Mouse (Mus musculus) embryonic facial prominence, embryonic 15.5 days (tissue): Measurements from ENCODE around the gene Cit. TPM values are rescaled to one million over a fixed set of nuclear protein-coding genes. Genes with fewer than 3 reads are reported as not detected.

ENCODE experiments used
- ATAC-seq: fragments of 200-750 bp; cut with Nextera tagmentation; 2 replicates; pipeline ENCODE4 v1.8.0; 2017; ENCODE audit warnings: low read depth, moderate TSS enrichment; ENCODE audit not compliant: insufficient number of reproducible peaks, low FRiP score, low TSS enrichment
- H3K27ac ChIP-seq: fragments of 300-500 bp; sonication (generic); replicated peaks from 2 replicates; pipeline ENCODE4 v1.5.1; 2015; ENCODE audit warnings: mild to moderate bottlenecking, inconsistent platforms
- H3K27me3 ChIP-seq: fragments of 300-500 bp; sonication (generic); 2 replicates; pipeline ENCODE4 v1.6.1; 2015; ENCODE audit warnings: inconsistent platforms
- H3K36me3 ChIP-seq: fragments of 300-500 bp; sonication (generic); 2 replicates; pipeline ENCODE4 v1.6.1; 2015; ENCODE audit warnings: mild to moderate bottlenecking, inconsistent platforms
- H3K4me1 ChIP-seq: fragments of 300-500 bp; sonication (generic); 2 replicates; pipeline ENCODE4 v1.6.1; 2015; ENCODE audit warnings: inconsistent platforms
- H3K4me2 ChIP-seq: fragments of 300-500 bp; sonication (generic); replicated peaks from 2 replicates; pipeline ENCODE4 v1.6.1; 2015; ENCODE audit warnings: mild to moderate bottlenecking, inconsistent platforms
- H3K4me3 ChIP-seq: fragments of 300-500 bp; sonication (generic); replicated peaks from 2 replicates; pipeline ENCODE4 v1.5.1; 2015; ENCODE audit warnings: mild to moderate bottlenecking, inconsistent platforms
- H3K9ac ChIP-seq: fragments of 300-500 bp; sonication (generic); 2 replicates; pipeline ENCODE4 v1.6.1; 2015; ENCODE audit warnings: inconsistent platforms
- H3K9me3 ChIP-seq: fragments of 300-500 bp; sonication (generic); replicated peaks from 2 replicates; pipeline ENCODE4 v1.6.1; 2016; ENCODE audit warnings: inconsistent platforms
- WGBS: fragments of 180-500 bp; shearing (Covaris S2); methylation state at CpG from one replicate; pipeline ENCODE4 v1.1.7; 2015; 5-methylcytosine and 5-hydroxymethylcytosine counted together
- polyA plus RNA-seq: library from polyadenylated mRNA; unstranded; fragments of >200 nt; fragmentation: Nextera tagmentation; extraction: Ambion mirVana; gene quantifications from 2 replicates; pipeline ENCODE4 v1.2.1, GENCODE M21; 2015

The Cit gene
- polyA plus RNA-seq, 1 experiment from 2014 or later = 26.5 TPM

GRCm38 (mm10) chr5:115872956-115873355 is 27.9 kb downstream of the Cit start:
- H3K27me3 ChIP-seq = no peaks in the 10 kb centered on the region
- no peak overlapping the region for H3K27ac ChIP-seq
- no peak overlapping the region for H3K4me3 ChIP-seq
- ATAC-seq = no peak
- 55% methylated on average over 4 of the region's 4 CpGs for WGBS
- peaks cover 9% of the 10 kb centered on the region; the same call in 1 of the 2 replicates for H3K36me3 ChIP-seq
- no peak overlapping the region for H3K9ac ChIP-seq
- H3K4me1 ChIP-seq = no peaks in the 10 kb centered on the region
- no peaks in the 10 kb centered on the region for H3K9me3 ChIP-seq
- H3K4me2 ChIP-seq = no peak overlapping the region

- Histone ChIP-seq H3K4me2 (no peak overlapping the region), H3K4me1 (no peaks in the 10 kb centered on the region), H3K9me3 (no peaks in the 10 kb centered on the region), H3K36me3 (peaks cover 14% of the 10 kb centered on the region; the same call in 1 of the 2 replicates), H3K27ac (no peak overlapping the region), H3K4me3 (no peak overlapping the region), H3K9ac (no peak overlapping the region), H3K27me3 (no peaks in the 10 kb centered on the region)
- no peak for ATAC-seq
- 88% methylated on average over 6 of the region's 6 CpGs for WGBS
These were observed 32.3 kb downstream of the Cit start for GRCm38 (mm10) chr5:115877425-115877824.

GRCm38 (mm10) chr5:115882165-115882564 is 37.1 kb downstream of the Cit start:
- 66% methylated on average over 9 of the region's 9 CpGs for WGBS
- H3K4me3 ChIP-seq = no peak overlapping the region
- H3K36me3 ChIP-seq = peaks cover 9% of the 10 kb centered on the region

GRCm38 (mm10) chr5:115884429-115884828 is 39.4 kb downstream of the Cit start:
- 87% methylated on average over 9 of the region's 9 CpGs for WGBS
- no peak overlapping the region for H3K4me3 ChIP-seq
- peaks cover 17% of the 10 kb centered on the region for H3K36me3 ChIP-seq
- ATAC-seq = no peak
- H3K9me3 ChIP-seq = no peaks in the 10 kb centered on the region
- no peaks in the 10 kb centered on the region for H3K27me3 ChIP-seq
- H3K27ac ChIP-seq = no peak overlapping the region
- no peak overlapping the region for H3K9ac ChIP-seq
- H3K4me1 ChIP-seq = no peaks in the 10 kb centered on the region
- H3K4me2 ChIP-seq = no peak overlapping the region

More at GRCm38 (mm10) chr5:115882165-115882564, 37.1 kb downstream of the Cit start:
- H3K27me3 ChIP-seq = no peaks in the 10 kb centered on the region
- H3K9ac ChIP-seq = no peak overlapping the region
- no peaks in the 10 kb centered on the region for H3K4me1 ChIP-seq
- H3K4me2 ChIP-seq = no peak overlapping the region
- H3K9me3 ChIP-seq = no peaks in the 10 kb centered on the region
- ATAC-seq = no peak
- H3K27ac ChIP-seq = no peak overlapping the region

GRCm38 (mm10) chr5:115893772-115894171 is 48.7 kb downstream of the Cit start:
- WGBS = 69% methylated on average over 5 of the region's 5 CpGs
- no peak overlapping the region for H3K4me2 ChIP-seq
- H3K4me1 ChIP-seq = no peaks in the 10 kb centered on the region
- H3K9me3 ChIP-seq = no peaks in the 10 kb centered on the region
- no peak overlapping the region for H3K4me3 ChIP-seq
- ATAC-seq = no peak
- 0 out of 2 replicates have a peak, but pooled peaks cover 5% of the 10 kb centered on the region for H3K36me3 ChIP-seq
- H3K27ac ChIP-seq = no peak overlapping the region
- no peaks in the 10 kb centered on the region for H3K27me3 ChIP-seq
- no peak overlapping the region for H3K9ac ChIP-seq

- Histone ChIP-seq H3K27ac (no peak overlapping the region), H3K4me3 (no peak overlapping the region), H3K9me3 (no peaks in the 10 kb centered on the region), H3K36me3 (0 out of 2 replicates have a peak, but pooled peaks cover 5% of the 10 kb centered on the region), H3K4me1 (no peaks in the 10 kb centered on the region), H3K27me3 (no peaks in the 10 kb centered on the region), H3K9ac (no peak overlapping the region), H3K4me2 (no peak overlapping the region)
- WGBS = 75% methylated on average over 9 of the region's 9 CpGs
- no peak for ATAC-seq
These were observed 52.0 kb downstream of the Cit start for GRCm38 (mm10) chr5:115897036-115897435.

- Histone ChIP-seq H3K9me3 (no peaks in the 10 kb centered on the region), H3K4me3 (peak overlapping the region; percentile 37), H3K27ac (no peak overlapping the region), H3K9ac (no peak overlapping the region), H3K4me2 (peak overlapping the region; percentile 77), H3K27me3 (no peaks in the 10 kb centered on the region), H3K4me1 (peaks cover 21% of the 10 kb centered on the region), H3K36me3 (no peaks in the 10 kb centered on the region)
- peak; percentile 55 for ATAC-seq
- 6% methylated on average over 38 of the region's 38 CpGs for WGBS
These were observed 62.2 kb downstream of the Cit start for GRCm38 (mm10) chr5:115907037-115908009.

- H3K9ac ChIP-seq = no peak overlapping the region
- peak overlapping the region; percentile 77 for H3K4me2 ChIP-seq
- WGBS = 24% methylated on average over 10 of the region's 10 CpGs
- H3K27ac ChIP-seq = no peak overlapping the region
- ATAC-seq = no peak
- no peaks in the 10 kb centered on the region for H3K27me3 ChIP-seq
- H3K4me1 ChIP-seq = peaks cover 21% of the 10 kb centered on the region
- no peaks in the 10 kb centered on the region for H3K9me3 ChIP-seq
- no peaks in the 10 kb centered on the region for H3K36me3 ChIP-seq
- 0 out of 2 replicates have a peak overlapping the region, but pooled peaks have one; percentile 10 for H3K4me3 ChIP-seq
These were observed 63.2 kb downstream of the Cit start for GRCm38 (mm10) chr5:115908251-115908650.

- 50% methylated on average over 12 of the region's 12 CpGs for WGBS
- H3K9me3 ChIP-seq = no peaks in the 10 kb centered on the region
These were observed 63.6 kb downstream of the Cit start for GRCm38 (mm10) chr5:115908699-115909098.

GRCm38 (mm10) chr5:115909106-115909505 is 64.0 kb downstream of the Cit start:
- H3K4me1 ChIP-seq = peaks cover 21% of the 10 kb centered on the region
- no peak overlapping the region for H3K4me3 ChIP-seq
- no peaks in the 10 kb centered on the region for H3K9me3 ChIP-seq
- no peaks in the 10 kb centered on the region for H3K36me3 ChIP-seq
- no peak for ATAC-seq
- H3K27me3 ChIP-seq = no peaks in the 10 kb centered on the region
- H3K27ac ChIP-seq = no peak overlapping the region
- H3K9ac ChIP-seq = no peak overlapping the region
- WGBS = 57% methylated on average over 11 of the region's 11 CpGs
- no peak overlapping the region for H3K4me2 ChIP-seq

More at GRCm38 (mm10) chr5:115908699-115909098, 63.6 kb downstream of the Cit start:
- Histone ChIP-seq H3K9ac (no peak overlapping the region), H3K27me3 (no peaks in the 10 kb centered on the region), H3K4me1 (peaks cover 21% of the 10 kb centered on the region), H3K4me3 (no peak overlapping the region), H3K4me2 (no peak overlapping the region), H3K36me3 (no peaks in the 10 kb centered on the region), H3K27ac (no peak overlapping the region)
- no peak for ATAC-seq

GRCm38 (mm10) chr5:115910491-115910890 is 65.4 kb downstream of the Cit start:
- Histone ChIP-seq H3K9ac (no peak overlapping the region), H3K4me1 (peaks cover 21% of the 10 kb centered on the region), H3K27ac (no peak overlapping the region), H3K9me3 (no peaks in the 10 kb centered on the region), H3K27me3 (no peaks in the 10 kb centered on the region), H3K4me3 (no peak overlapping the region), H3K36me3 (no peaks in the 10 kb centered on the region), H3K4me2 (no peak overlapping the region)
- WGBS = 62% methylated on average over 11 of the region's 11 CpGs
- ATAC-seq = no peak
